Comparison of ENCODE assay signal across 13 mouse cellular contexts in genomic region chr7:66120702-66121396, GRCm38 (mm10). TPM values are rescaled to one million over a fixed set of nuclear protein-coding genes. Genes with fewer than 3 reads are reported as not detected.
DNase-seq lines count a peak whose midpoint lies in the region; ATAC-seq and TF ChIP-seq lines count a peak whose summit lies in the region.
"Had no signal": no experiment of that assay in that cellular context is flagged by ENCODE, and none has a peak within 500 bp of the region (broad histone marks: within the 10 kb centered on the region; RNA-seq: fewer than 3 reads in every experiment).

No protein-coding gene starts in this region.

- H3K4me2 ChIP-seq in forebrain, embryonic 14.5 days (ENCODE audit: low read length): no peak overlapping the region
- no peak overlapping the region for H3K4me2 ChIP-seq in forebrain, embryonic 12.5 days
- no peak overlapping the region for H3K4me2 ChIP-seq in midbrain, embryonic 13.5 days (replicated peaks)
- H3K4me2 ChIP-seq in midbrain, embryonic 11.5 days: no peak overlapping the region
- H3K4me2 ChIP-seq in embryonic facial prominence, embryonic 14.5 days (ENCODE audit: low read depth, low read length): no peak overlapping the region
- peak overlapping the region; percentile 26 for H3K4me2 ChIP-seq in myocyte (ENCODE audit: low read depth)

- peak; percentile 53 for DNase-seq in forebrain, embryonic 14.5 days (ENCODE audit: low spot score)
- no peak for DNase-seq in midbrain, embryonic 11.5 days (ENCODE audit: low spot score, missing footprints)
- no peak for DNase-seq in embryonic facial prominence, embryonic 14.5 days (ENCODE audit: low spot score)
- no peak for DNase-seq in adrenal gland, postnatal 25 days
- no peak for DNase-seq in testis, postnatal 10 days (ENCODE audit: low spot score)
- DNase-seq: adrenal gland, postnatal 14 days; lung, postnatal 36 days; right cerebral cortex, postnatal 4 days had no signal

- no peak overlapping the region for H3K4me3 ChIP-seq in forebrain, embryonic 14.5 days (ENCODE audit: low read depth, low read length)
- no peak overlapping the region for H3K4me3 ChIP-seq in forebrain, embryonic 12.5 days (replicated peaks)
- H3K4me3 ChIP-seq in midbrain, embryonic 13.5 days (replicated peaks): no peak overlapping the region
- no peak overlapping the region for H3K4me3 ChIP-seq in midbrain, embryonic 11.5 days (ENCODE audit: low read depth, low read length)
- H3K4me3 ChIP-seq in embryonic facial prominence, embryonic 14.5 days (ENCODE audit: low read depth, low read length): no peak overlapping the region
- H3K4me3 ChIP-seq in myocyte: no peak overlapping the region
- H3K4me3 ChIP-seq: heart, embryonic 10.5 days had no signal

- ATAC-seq in forebrain, embryonic 14.5 days: peak; percentile 20; the same call in 1 of the 2 replicates
- ATAC-seq in forebrain, embryonic 12.5 days (ENCODE audit: low FRiP score): no peak
- no peak for ATAC-seq in midbrain, embryonic 13.5 days
- ATAC-seq in midbrain, embryonic 11.5 days (ENCODE audit: low FRiP score): no peak
- ATAC-seq in embryonic facial prominence, embryonic 14.5 days (ENCODE audit: low read depth): no peak
- ATAC-seq: intestine, embryonic 16.5 days had no signal

- no peak overlapping the region for H3ac ChIP-seq in myocyte (ENCODE audit: control insufficient read depth, insufficient read length)

- H3K36me3 ChIP-seq in forebrain, embryonic 14.5 days (ENCODE audit: control insufficient read depth, insufficient read depth, low read length): peaks cover 8% of the 10 kb centered on the region
- H3K36me3 ChIP-seq in forebrain, embryonic 12.5 days (replicated peaks): peaks cover 8% of the 10 kb centered on the region
- H3K36me3 ChIP-seq in midbrain, embryonic 13.5 days: peaks cover 8% of the 10 kb centered on the region
- peaks cover 5% of the 10 kb centered on the region for H3K36me3 ChIP-seq in midbrain, embryonic 11.5 days (ENCODE audit: control insufficient read depth, insufficient read depth, low read length)
- H3K36me3 ChIP-seq in embryonic facial prominence, embryonic 14.5 days (ENCODE audit: control insufficient read depth, insufficient read depth, low read length): peaks cover 13% of the 10 kb centered on the region
- peaks cover 9% of the 10 kb centered on the region for H3K36me3 ChIP-seq in myocyte (ENCODE audit: control insufficient read depth, insufficient read depth)

- peaks cover 98% of the 10 kb centered on the region for H3K79me2 ChIP-seq in myocyte (ENCODE audit: control insufficient read depth, insufficient read depth)

- H3K4me1 ChIP-seq in forebrain, embryonic 14.5 days (ENCODE audit: control insufficient read depth, insufficient read depth, low read length): peaks cover 16% of the 10 kb centered on the region
- peaks cover 32% of the 10 kb centered on the region for H3K4me1 ChIP-seq in forebrain, embryonic 12.5 days
- peaks cover 45% of the 10 kb centered on the region for H3K4me1 ChIP-seq in midbrain, embryonic 13.5 days (replicated peaks)
- H3K4me1 ChIP-seq in midbrain, embryonic 11.5 days (ENCODE audit: control insufficient read depth, insufficient read depth, low read length): no peaks in the 10 kb centered on the region
- H3K4me1 ChIP-seq in embryonic facial prominence, embryonic 14.5 days (ENCODE audit: control insufficient read depth, insufficient read depth, low read length): peaks cover 32% of the 10 kb centered on the region

- H3K27me3 ChIP-seq in forebrain, embryonic 14.5 days (replicated peaks; ENCODE audit: control insufficient read depth, insufficient read depth, low read length): no peaks in the 10 kb centered on the region
- H3K27me3 ChIP-seq in forebrain, embryonic 12.5 days: 0 out of 2 replicates have a peak, but pooled peaks cover 3% of the 10 kb centered on the region
- no peaks in the 10 kb centered on the region for H3K27me3 ChIP-seq in midbrain, embryonic 13.5 days
- H3K27me3 ChIP-seq in midbrain, embryonic 11.5 days (ENCODE audit: control insufficient read depth, insufficient read depth, low read length): no peaks in the 10 kb centered on the region
- no peaks in the 10 kb centered on the region for H3K27me3 ChIP-seq in embryonic facial prominence, embryonic 14.5 days (replicated peaks; ENCODE audit: control insufficient read depth, insufficient read depth, low read length)
- H3K27me3 ChIP-seq in myocyte (ENCODE audit: control insufficient read depth, insufficient read depth, insufficient read length): no peaks in the 10 kb centered on the region

- no peaks in the 10 kb centered on the region for H3K9me3 ChIP-seq in forebrain, embryonic 14.5 days (replicated peaks; ENCODE audit: control insufficient read depth, low read length)
- no peaks in the 10 kb centered on the region for H3K9me3 ChIP-seq in forebrain, embryonic 12.5 days
- H3K9me3 ChIP-seq in midbrain, embryonic 13.5 days: no peaks in the 10 kb centered on the region
- no peaks in the 10 kb centered on the region for H3K9me3 ChIP-seq in midbrain, embryonic 11.5 days (ENCODE audit: control insufficient read depth, low read length)
- no peaks in the 10 kb centered on the region for H3K9me3 ChIP-seq in embryonic facial prominence, embryonic 14.5 days (ENCODE audit: control insufficient read depth, low read length)
- H3K9me3 ChIP-seq: heart, embryonic 10.5 days had no signal

- no peak for TF ChIP-seq POLR2A in myocyte (IDR thresholded peaks at IDR 0.05; ENCODE audit: insufficient read length, low read depth)

- H3K27ac ChIP-seq in forebrain, embryonic 14.5 days (ENCODE audit: low read depth, low read length): 0 out of 2 replicates have a peak overlapping the region, but pooled peaks have one; percentile 41
- no peak overlapping the region for H3K27ac ChIP-seq in forebrain, embryonic 12.5 days
- H3K27ac ChIP-seq in midbrain, embryonic 13.5 days: peak overlapping the region; percentile 19; the same call in 1 of the 2 replicates
- no peak overlapping the region for H3K27ac ChIP-seq in midbrain, embryonic 11.5 days (ENCODE audit: low read depth, low read length)
- peak overlapping the region; percentile 35; the same call in 1 of the 2 replicates for H3K27ac ChIP-seq in embryonic facial prominence, embryonic 14.5 days (replicated peaks; ENCODE audit: low read depth, low read length)
- H3K27ac ChIP-seq: heart, embryonic 10.5 days had no signal

- no peak overlapping the region for H3K9ac ChIP-seq in forebrain, embryonic 14.5 days (ENCODE audit: low read length)
- no peak overlapping the region for H3K9ac ChIP-seq in forebrain, embryonic 12.5 days
- H3K9ac ChIP-seq in midbrain, embryonic 13.5 days (replicated peaks): no peak overlapping the region
- H3K9ac ChIP-seq in midbrain, embryonic 11.5 days (ENCODE audit: low read length): no peak overlapping the region
- no peak overlapping the region for H3K9ac ChIP-seq in embryonic facial prominence, embryonic 14.5 days (ENCODE audit: low read depth, low read length)

- WGBS in forebrain, embryonic 14.5 days: 61% methylated on average over 7 of the region's 7 CpGs
- WGBS in forebrain, embryonic 12.5 days: 69% methylated on average over 7 of the region's 7 CpGs
- WGBS in midbrain, embryonic 13.5 days: 71% methylated on average over 7 of the region's 7 CpGs
- WGBS in midbrain, embryonic 11.5 days: 82% methylated on average over 7 of the region's 7 CpGs
- WGBS in embryonic facial prominence, embryonic 14.5 days: 35% methylated on average over 7 of the region's 7 CpGs

TF ChIP-seq in myocyte, 11 proteins besides CTCF, POLR2A, EP300 and RAD21:
- TF ChIP-seq TCF3 (IDR thresholded peaks at IDR 0.05; ENCODE audit: insufficient read length, low read depth) (no peak), E2F4 (IDR thresholded peaks at IDR 0.05; ENCODE audit: insufficient read depth) (no peak), MYOG (IDR thresholded peaks at IDR 0.05; ENCODE audit: control insufficient read depth in 1 of 3, insufficient read depth in 1 of 3, insufficient read length in 2 of 3, low read depth in 2 of 3) (no peak), USF1 (IDR thresholded peaks at IDR 0.05; ENCODE audit: low read depth) (no peak), POLR2AphosphoS2 (IDR thresholded peaks at IDR 0.05; ENCODE audit: insufficient read length, low read depth) (no peak), TCF12 (IDR thresholded peaks at IDR 0.05; ENCODE audit: insufficient read depth, poor library complexity, severe bottlenecking) (no peak), MAX (IDR thresholded peaks at IDR 0.05; ENCODE audit: low read depth) (no peak), REST (IDR thresholded peaks at IDR 0.05; ENCODE audit: insufficient read depth, insufficient read length) (no peak), MYOD1 (IDR thresholded peaks at IDR 0.05; ENCODE audit: control insufficient read depth in 1 of 3, insufficient read length in 2 of 3, low read depth in 2 of 3) (no peak), CEBPB (IDR thresholded peaks at IDR 0.05; ENCODE audit: insufficient read depth, poor library complexity, severe bottlenecking) (no peak), SRF (IDR thresholded peaks at IDR 0.05; ENCODE audit: control insufficient read depth, insufficient read length, low read depth) (no peak)

RNA-seq across cellular contexts. Expression of gene Chsy1, which starts 11.5 kb away (rescaled TPM):
- polyA plus RNA-seq in forebrain, embryonic 14.5 days (2014; fragmentation: Nextera tagmentation; extraction: Ambion mirVana): 17.8 and 19.5 TPM in 2 replicates
- polyA plus RNA-seq in forebrain, embryonic 12.5 days (2016; fragmentation: Nextera tagmentation; extraction: Ambion mirVana): 13.3 and 15.9 TPM in 2 replicates
- polyA plus RNA-seq in midbrain, embryonic 13.5 days (2015; fragmentation: Nextera tagmentation; extraction: Ambion mirVana): 11.1 and 11.8 TPM in 2 replicates
- 18.4 and 20.4 TPM in 2 replicates for polyA plus RNA-seq in midbrain, embryonic 11.5 days (2014; fragmentation: Nextera tagmentation; extraction: Ambion mirVana)
- 34.4 and 36.6 TPM in 2 replicates for polyA plus RNA-seq in embryonic facial prominence, embryonic 14.5 days (2014; fragmentation: Nextera tagmentation; extraction: Ambion mirVana)
- 17.2 TPM for polyA plus RNA-seq in myocyte (2012; fragmentation: generic; extraction: Trizol)
- 12.6 and 15.2 TPM in 2 replicates for total RNA-seq in adrenal gland, postnatal 25 days (2021)

RNA-seq across cellular contexts. Expression of gene Selenos, which starts 41.4 kb away (rescaled TPM):
- 78.6 and 78.8 TPM in 2 replicates for polyA plus RNA-seq in forebrain, embryonic 14.5 days (2014; fragmentation: Nextera tagmentation; extraction: Ambion mirVana)
- polyA plus RNA-seq in forebrain, embryonic 12.5 days (2016; fragmentation: Nextera tagmentation; extraction: Ambion mirVana): 63.7 and 64.3 TPM in 2 replicates
- polyA plus RNA-seq in midbrain, embryonic 13.5 days (2015; fragmentation: Nextera tagmentation; extraction: Ambion mirVana): 79.1 and 82.7 TPM in 2 replicates
- polyA plus RNA-seq in midbrain, embryonic 11.5 days (2014; fragmentation: Nextera tagmentation; extraction: Ambion mirVana): 85.7 and 85.9 TPM in 2 replicates
- polyA plus RNA-seq in embryonic facial prominence, embryonic 14.5 days (2014; fragmentation: Nextera tagmentation; extraction: Ambion mirVana): 137 and 140 TPM in 2 replicates
- polyA plus RNA-seq in myocyte (2012; fragmentation: generic; extraction: Trizol): 50.9 TPM
- total RNA-seq in adrenal gland, postnatal 25 days (2021): 79.3 and 93.6 TPM in 2 replicates

Comparison
In these comparisons a context has a peak if more than half of its experiments do, and no peak if none do; other contexts are left out.
1. H3K27ac ChIP-seq: peak in forebrain, embryonic 14.5 days (single experiment), midbrain, embryonic 13.5 days (single experiment) and embryonic facial prominence, embryonic 14.5 days (single experiment); none in forebrain, embryonic 12.5 days (single experiment) and midbrain, embryonic 11.5 days (single experiment).